Mouse (Mus musculus) liver, embryonic 13.5 days (tissue): ENCODE measurements around the gene Mc3r. TPM values are rescaled to one million over a fixed set of nuclear protein-coding genes. Genes with fewer than 3 reads are reported as not detected.

Source experiments
- ATAC-seq: fragments of 200-750 bp; cut with Nextera tagmentation; 2 replicates; pipeline ENCODE4 v1.8.0; 2017; ENCODE audit warnings: low read depth, mild to moderate bottlenecking, moderate number of reproducible peaks, moderate library complexity
- DNase-seq: peaks from one replicate; pipeline ENCODE4 v3.0.0; 2022
- H3K27ac ChIP-seq: fragments of 300-500 bp; sonication (generic); 2 replicates; pipeline ENCODE4 v1.5.1; 2015; ENCODE audit warnings: moderate library complexity, mild to moderate bottlenecking, inconsistent platforms
- H3K27me3 ChIP-seq: fragments of 300-500 bp; sonication (generic); 2 replicates; pipeline ENCODE4 v1.6.1; 2015; ENCODE audit warnings: mild to moderate bottlenecking, inconsistent platforms
- H3K36me3 ChIP-seq: fragments of 300-500 bp; sonication (generic); 2 replicates; pipeline ENCODE4 v1.6.1; 2015; ENCODE audit warnings: mild to moderate bottlenecking, inconsistent platforms
- H3K4me1 ChIP-seq: fragments of 300-500 bp; sonication (generic); replicated peaks from 2 replicates; pipeline ENCODE4 v1.6.1; 2015; ENCODE audit warnings: inconsistent platforms
- H3K4me2 ChIP-seq: fragments of 300-500 bp; sonication (generic); 2 replicates; pipeline ENCODE4 v1.6.1; 2015; ENCODE audit warnings: inconsistent platforms, mild to moderate bottlenecking, moderate library complexity
- H3K4me3 ChIP-seq: fragments of 300-500 bp; sonication (generic); replicated peaks from 2 replicates; pipeline ENCODE4 v1.5.1; 2015; ENCODE audit warnings: mild to moderate bottlenecking, inconsistent platforms
- H3K9ac ChIP-seq: fragments of 300-500 bp; sonication (generic); 2 replicates; pipeline ENCODE4 v1.6.1; 2015; ENCODE audit warnings: mild to moderate bottlenecking, inconsistent platforms
- H3K9me3 ChIP-seq: fragments of 300-500 bp; sonication (generic); replicated peaks from 2 replicates; pipeline ENCODE4 v1.6.1; 2016; ENCODE audit warnings: inconsistent platforms
- WGBS: fragments of 180-500 bp; shearing (Covaris S2); methylation state at CpG from one replicate; pipeline ENCODE4 v1.1.7; 2015; ENCODE audit not compliant: insufficient replicate concordance; 5-methylcytosine and 5-hydroxymethylcytosine counted together
- polyA plus RNA-seq: library from polyadenylated mRNA; unstranded; fragments of >200 nt; fragmentation: Nextera tagmentation; extraction: Ambion mirVana; gene quantifications from 2 replicates; pipeline ENCODE4 v1.2.1, GENCODE M21; 2015

The Mc3r gene
- polyA plus RNA-seq, 1 experiment from 2014 or later, result 0.05 TPM

DNA sequence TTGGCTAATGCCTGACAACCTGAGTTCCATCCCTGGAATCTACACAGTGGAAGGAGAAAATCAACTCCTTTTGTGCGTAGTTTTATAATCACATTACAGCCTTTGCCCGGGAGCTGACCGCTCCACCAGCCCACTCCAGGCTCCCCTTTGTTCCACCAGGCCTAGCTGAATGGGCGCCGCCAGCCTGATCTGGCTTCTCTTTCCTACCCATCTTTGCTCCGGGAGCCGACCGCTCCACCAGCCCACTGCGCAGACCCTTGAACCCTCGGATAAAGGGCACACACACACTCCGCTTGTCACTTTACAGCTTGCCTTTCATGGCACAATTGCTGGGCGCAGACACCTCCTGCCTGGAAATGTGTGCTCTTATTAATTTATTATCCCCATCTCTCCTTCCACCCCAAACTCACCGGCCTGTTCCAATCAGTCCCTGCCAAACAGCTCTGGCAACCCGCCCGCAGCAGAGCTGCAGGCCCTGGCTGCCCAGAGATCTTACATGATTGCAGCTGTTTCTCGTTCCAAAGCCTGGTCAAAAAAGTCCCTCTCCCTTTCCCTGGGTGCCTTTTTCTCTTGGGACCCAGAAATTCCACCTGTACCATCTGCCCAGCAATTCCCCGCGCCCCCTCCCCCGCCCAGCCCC is 33.9 kb downstream of the Mc3r start:
- DNase-seq (no peak), ATAC-seq (no peak)
- WGBS, result 79% methylated on average over 19 of the region's 19 CpGs
- H3K4me1 ChIP-seq, result peaks cover 13% of the 10 kb centered on the region
- no peak overlapping the region for H3K4me2 ChIP-seq
- no peaks in the 10 kb centered on the region for H3K27me3 ChIP-seq
- no peaks in the 10 kb centered on the region for H3K36me3 ChIP-seq
- no peak overlapping the region for H3K27ac ChIP-seq
- no peak overlapping the region for H3K4me3 ChIP-seq
- 0 out of 2 replicates have a peak, but pooled peaks cover 4% of the 10 kb centered on the region for H3K9me3 ChIP-seq
- H3K9ac ChIP-seq, result no peak overlapping the region

GRCm38 (mm10) chr2:172287715-172288114 is 39.4 kb downstream of the Mc3r start:
- no peak for DNase-seq
- Histone ChIP-seq H3K4me1 (peaks cover 54% of the 10 kb centered on the region), H3K9ac (no peak overlapping the region), H3K4me3 (no peak overlapping the region), H3K4me2 (no peak overlapping the region), H3K9me3 (no peaks in the 10 kb centered on the region), H3K27me3 (no peaks in the 10 kb centered on the region), H3K36me3 (no peaks in the 10 kb centered on the region), H3K27ac (peak overlapping the region; percentile 99)
- no peak for ATAC-seq
- WGBS, result 88% methylated on average over 1 of the region's 1 CpGs

DNA sequence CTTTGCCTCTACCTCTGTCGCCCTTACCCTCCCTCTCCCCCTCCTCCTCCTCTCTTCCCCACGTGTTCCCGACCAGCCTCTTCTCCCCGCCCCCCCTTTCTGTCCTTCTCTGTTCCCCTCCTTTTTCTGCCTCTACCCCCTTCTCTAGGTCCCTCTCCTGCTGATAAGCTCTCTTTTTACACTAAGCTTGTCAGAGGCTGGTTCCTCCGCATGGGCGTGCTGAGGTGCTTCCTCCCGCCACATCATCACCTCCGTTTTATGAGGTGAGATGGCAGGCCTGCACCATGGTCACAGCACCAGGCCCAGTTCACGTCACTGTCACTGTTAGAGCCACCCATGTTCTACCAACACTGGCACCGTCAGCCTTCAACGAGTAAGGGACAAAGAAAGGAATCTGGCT is 40.7 kb downstream of the Mc3r start:
- Histone ChIP-seq H3K4me1 (peaks cover 58% of the 10 kb centered on the region), H3K27me3 (no peaks in the 10 kb centered on the region), H3K9ac (peak overlapping the region; percentile 64), H3K4me2 (peak overlapping the region; percentile 74), H3K36me3 (no peaks in the 10 kb centered on the region), H3K4me3 (no peak overlapping the region), H3K9me3 (no peaks in the 10 kb centered on the region), H3K27ac (peak overlapping the region; percentile 99)
- 21% methylated on average over 10 of the region's 11 CpGs for WGBS
- DNase-seq (peak; percentile 52), ATAC-seq (peak; percentile 42)

DNA sequence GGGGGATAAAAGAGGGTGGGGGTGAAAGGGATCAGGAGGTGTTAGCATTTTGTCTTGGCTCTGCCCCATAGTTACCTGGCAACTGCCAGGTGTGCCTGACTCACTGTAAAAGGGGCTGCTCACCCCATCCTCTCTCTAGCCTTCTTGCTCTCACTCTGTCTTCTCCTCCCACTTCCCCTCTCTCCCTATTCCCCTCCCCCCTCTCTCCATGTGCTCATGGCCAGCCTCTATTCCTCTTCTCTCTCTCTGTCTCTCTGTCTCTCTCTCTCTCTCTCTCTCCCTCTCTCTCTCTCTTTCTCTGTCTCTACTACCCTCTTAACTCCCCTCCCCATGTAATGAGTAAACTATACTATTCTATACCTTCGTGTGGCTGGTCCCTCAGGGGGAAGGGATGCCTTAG is 41.3 kb downstream of the Mc3r start:
- Histone ChIP-seq H3K36me3 (no peaks in the 10 kb centered on the region), H3K4me3 (no peak overlapping the region), H3K9ac (peak overlapping the region; percentile 64), H3K4me2 (peak overlapping the region; percentile 74), H3K27ac (peak overlapping the region; percentile 99), H3K9me3 (no peaks in the 10 kb centered on the region), H3K27me3 (no peaks in the 10 kb centered on the region), H3K4me1 (peaks cover 64% of the 10 kb centered on the region)
- ATAC-seq (no peak), DNase-seq (no peak)
- WGBS, result 21% methylated on average over 1 of the region's 1 CpGs

- peak overlapping the region; percentile 51 for H3K4me3 ChIP-seq
- peak; percentile 86 for ATAC-seq
- peak; percentile 97 for DNase-seq
- H3K4me2 ChIP-seq, result peak overlapping the region; percentile 74
- H3K27ac ChIP-seq, result peak overlapping the region; percentile 99
- peaks cover 69% of the 10 kb centered on the region for H3K4me1 ChIP-seq
- no peaks in the 10 kb centered on the region for H3K36me3 ChIP-seq
- H3K9ac ChIP-seq, result peak overlapping the region; percentile 64
- H3K27me3 ChIP-seq, result no peaks in the 10 kb centered on the region
- no peaks in the 10 kb centered on the region for H3K9me3 ChIP-seq
- 22% methylated on average over 11 of the region's 11 CpGs for WGBS
Observed at GRCm38 (mm10) chr2:172290474-172290873, 42.2 kb downstream of the Mc3r start.

DNA sequence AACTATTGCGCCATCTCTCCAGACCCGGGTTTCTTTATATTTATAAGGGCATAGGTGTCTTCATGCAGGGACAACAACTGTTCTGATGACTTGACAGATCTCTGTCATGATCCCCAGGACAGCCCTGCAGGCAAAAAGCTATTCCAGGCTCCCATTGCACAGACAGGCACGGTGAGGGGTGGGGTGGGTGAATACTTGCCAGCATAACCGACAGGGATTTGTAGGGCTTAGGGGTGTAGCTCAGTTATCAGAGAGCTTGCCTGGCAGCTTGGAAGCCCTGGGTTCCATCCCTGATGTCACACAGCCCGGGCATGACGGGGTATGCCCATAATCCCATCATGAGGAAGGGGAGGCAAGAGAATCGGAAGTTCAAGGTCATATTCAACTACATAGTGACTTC is 42.7 kb downstream of the Mc3r start:
- ATAC-seq, result peak; percentile 82
- peak overlapping the region; percentile 64 for H3K9ac ChIP-seq
- peak overlapping the region; percentile 99 for H3K27ac ChIP-seq
- no peaks in the 10 kb centered on the region for H3K36me3 ChIP-seq
- WGBS, result 49% methylated on average over 7 of the region's 7 CpGs
- H3K4me1 ChIP-seq, result peaks cover 72% of the 10 kb centered on the region
- no peaks in the 10 kb centered on the region for H3K27me3 ChIP-seq
- peak overlapping the region; percentile 51 for H3K4me3 ChIP-seq
- H3K4me2 ChIP-seq, result peak overlapping the region; percentile 74
- DNase-seq, result peak; percentile 59
- H3K9me3 ChIP-seq, result no peaks in the 10 kb centered on the region

DNA sequence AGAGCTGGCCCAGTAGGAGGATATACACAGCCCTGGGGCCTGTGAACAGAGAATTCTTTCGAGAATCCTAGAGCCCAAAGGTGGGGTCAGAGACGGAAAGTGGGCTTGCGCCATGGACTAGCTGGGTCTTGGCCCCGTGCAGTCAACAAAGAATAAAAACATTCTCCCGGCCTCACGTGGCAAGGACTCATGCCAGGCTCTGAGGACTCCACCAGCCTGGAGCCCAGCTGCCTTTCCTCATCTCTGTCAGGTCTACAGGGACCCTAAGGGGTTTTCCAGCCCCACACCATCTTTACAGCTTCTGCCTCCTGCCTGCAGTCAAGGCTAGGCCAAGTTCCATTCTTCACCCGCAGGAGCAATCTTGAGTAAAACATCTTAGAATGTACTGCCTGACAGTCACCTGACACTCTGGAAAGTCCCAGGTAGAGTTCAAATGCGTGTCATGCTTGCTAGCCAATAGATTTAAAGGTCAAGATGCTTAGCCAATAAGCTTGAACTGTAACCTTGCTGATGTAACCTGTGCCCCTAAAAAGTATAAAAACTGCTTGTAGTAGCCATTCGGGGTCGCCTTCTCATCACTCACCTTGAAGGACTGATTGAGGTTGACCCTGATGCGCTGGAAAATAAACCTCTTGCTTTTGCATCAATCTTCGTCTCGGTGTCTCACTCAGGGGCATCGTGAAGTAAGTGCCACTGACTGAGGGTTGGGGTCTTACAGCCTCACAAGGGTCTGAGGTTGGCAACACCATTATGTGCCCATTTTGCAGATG is 43.6 kb downstream of the Mc3r start:
- WGBS, result 86% methylated on average over 14 of the region's 14 CpGs
- no peak for DNase-seq

DNA sequence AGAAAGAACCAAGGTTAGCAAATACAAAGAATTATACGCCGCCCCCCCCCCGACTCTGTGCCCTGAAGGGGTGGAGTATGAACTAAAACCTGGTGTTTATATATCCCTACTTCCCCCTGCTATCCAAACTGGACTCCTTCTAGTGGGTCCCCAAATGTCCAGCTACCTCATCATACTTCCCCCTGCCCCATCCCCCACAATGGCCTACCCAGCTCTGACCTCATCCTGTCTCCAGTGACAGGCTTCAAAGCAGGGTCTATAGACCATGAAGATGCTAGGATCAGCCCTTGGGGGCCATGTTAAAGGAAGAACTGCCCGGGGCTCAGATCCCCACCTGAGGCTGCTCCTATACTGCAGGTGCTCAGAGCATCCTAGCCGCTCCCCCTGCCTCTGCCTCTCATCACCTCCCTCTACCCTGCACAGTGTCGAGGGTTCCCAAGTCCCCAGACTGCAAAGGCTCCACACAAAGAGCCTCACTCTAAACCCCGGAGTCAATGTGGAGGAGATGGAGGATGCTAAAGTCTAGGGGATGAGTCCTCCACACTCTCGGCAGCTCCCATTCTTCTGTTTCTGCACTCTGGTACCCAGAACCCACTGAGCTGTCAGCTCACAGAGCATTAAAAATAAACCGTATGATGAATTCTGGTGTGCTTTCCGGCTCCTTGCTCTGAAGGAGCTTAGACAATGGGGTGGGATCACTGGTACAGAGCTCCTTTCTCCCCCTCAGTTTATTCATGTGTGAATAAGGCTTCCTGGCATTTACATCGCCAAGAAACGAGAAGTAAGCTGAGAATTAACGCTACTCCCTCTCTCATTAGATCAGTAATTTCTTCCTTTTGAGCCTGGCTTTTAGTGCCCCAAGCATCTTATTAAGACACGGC is 44.5 kb downstream of the Mc3r start:
- ATAC-seq, result no peak
- WGBS, result 75% methylated on average over 14 of the region's 14 CpGs
- Histone ChIP-seq H3K27me3 (no peaks in the 10 kb centered on the region), H3K9ac (no peak overlapping the region), H3K9me3 (no peaks in the 10 kb centered on the region), H3K4me2 (no peak overlapping the region), H3K36me3 (no peaks in the 10 kb centered on the region), H3K4me1 (peaks cover 79% of the 10 kb centered on the region), H3K27ac (peak overlapping the region; percentile 99), H3K4me3 (no peak overlapping the region)
- DNase-seq, result no peak

More for the DNA sequence above, 43.6 kb downstream of the Mc3r start:
- Histone ChIP-seq H3K4me3 (no peak overlapping the region), H3K4me1 (peaks cover 74% of the 10 kb centered on the region), H3K27me3 (no peaks in the 10 kb centered on the region), H3K27ac (peak overlapping the region; percentile 99), H3K9me3 (no peaks in the 10 kb centered on the region), H3K4me2 (peak overlapping the region; percentile 74), H3K9ac (peak overlapping the region; percentile 64), H3K36me3 (no peaks in the 10 kb centered on the region)
- no peak for ATAC-seq

DNA sequence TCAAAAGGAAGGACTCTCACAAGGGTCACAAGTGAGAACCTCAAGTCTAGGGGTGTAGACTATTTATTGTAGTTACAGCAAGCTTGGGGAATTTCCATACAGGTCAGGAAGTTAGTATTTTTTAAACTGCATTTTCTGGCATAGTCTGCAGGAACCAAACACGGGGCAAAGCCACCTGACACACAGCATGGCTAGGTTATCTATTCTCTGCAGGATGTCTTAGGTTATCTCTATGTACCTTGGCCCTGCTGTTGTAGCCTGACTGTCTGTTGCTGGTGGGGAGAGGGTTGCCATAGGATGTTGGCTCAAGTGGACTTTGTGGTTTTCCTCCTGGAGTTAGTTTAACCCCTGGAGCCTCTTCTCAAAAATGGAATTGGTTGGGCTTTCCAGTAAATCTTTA is 49.8 kb downstream of the Mc3r start:
- H3K9ac ChIP-seq, result peak overlapping the region; percentile 65
- peak overlapping the region; percentile 92 for H3K27ac ChIP-seq

DNA sequence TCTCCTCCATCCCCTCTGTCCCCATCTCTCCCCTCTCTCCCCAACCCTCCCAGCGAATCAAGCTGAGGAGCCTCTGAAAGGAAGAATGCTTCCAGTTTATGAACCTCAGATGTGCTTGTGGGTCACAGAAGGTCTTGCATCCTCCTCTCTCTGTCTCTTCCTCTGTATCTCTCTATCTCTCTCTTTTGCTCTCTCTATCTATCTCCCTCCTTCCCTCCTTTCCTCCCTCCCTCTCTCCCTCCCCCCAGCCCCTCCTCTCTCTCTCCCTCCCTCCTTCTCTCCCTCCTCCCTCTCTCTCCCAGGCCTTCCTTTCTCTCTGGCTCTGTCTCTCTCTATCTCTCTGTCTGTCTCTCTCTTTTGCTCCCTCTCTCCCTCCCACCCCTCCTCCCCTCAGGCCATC is 50.2 kb downstream of the Mc3r start:
- DNase-seq (no peak), ATAC-seq (peak; percentile 70)
- Histone ChIP-seq H3K9ac (peak overlapping the region; percentile 65), H3K4me3 (no peak overlapping the region; the same call in 1 of the 2 replicates), H3K9me3 (no peaks in the 10 kb centered on the region), H3K27me3 (0 out of 2 replicates have a peak, but pooled peaks cover 4% of the 10 kb centered on the region), H3K4me2 (peak overlapping the region; percentile 52), H3K4me1 (peaks cover 56% of the 10 kb centered on the region), H3K27ac (peak overlapping the region; percentile 92), H3K36me3 (no peaks in the 10 kb centered on the region)
- WGBS, result 14% methylated on average over 1 of the region's 1 CpGs

More for the DNA sequence above, 49.8 kb downstream of the Mc3r start:
- Histone ChIP-seq H3K4me3 (no peak overlapping the region; the same call in 1 of the 2 replicates), H3K36me3 (no peaks in the 10 kb centered on the region), H3K4me2 (peak overlapping the region; percentile 52), H3K4me1 (peaks cover 56% of the 10 kb centered on the region), H3K27me3 (0 out of 2 replicates have a peak, but pooled peaks cover 4% of the 10 kb centered on the region), H3K9me3 (no peaks in the 10 kb centered on the region)
- peak; percentile 94 for ATAC-seq
- WGBS, result 0% methylated on average over 1 of the region's 1 CpGs
- peak; percentile 55 for DNase-seq
